Mouse (Mus musculus) ZHBTc4 (cell line): ENCODE data around the gene Ndufs2.

ENCODE experiments used
- DNase-seq: peaks from one replicate; pipeline ENCODE4 v3.0.0-alpha.2; 2011; ENCODE audit warnings: low read depth, low spot score

Ndufs2 gene

GRCm38 (mm10) chr1:171279012-171279705, 28.0 kb upstream of the Ndufs2 start:
- no peak for DNase-seq

DNA sequence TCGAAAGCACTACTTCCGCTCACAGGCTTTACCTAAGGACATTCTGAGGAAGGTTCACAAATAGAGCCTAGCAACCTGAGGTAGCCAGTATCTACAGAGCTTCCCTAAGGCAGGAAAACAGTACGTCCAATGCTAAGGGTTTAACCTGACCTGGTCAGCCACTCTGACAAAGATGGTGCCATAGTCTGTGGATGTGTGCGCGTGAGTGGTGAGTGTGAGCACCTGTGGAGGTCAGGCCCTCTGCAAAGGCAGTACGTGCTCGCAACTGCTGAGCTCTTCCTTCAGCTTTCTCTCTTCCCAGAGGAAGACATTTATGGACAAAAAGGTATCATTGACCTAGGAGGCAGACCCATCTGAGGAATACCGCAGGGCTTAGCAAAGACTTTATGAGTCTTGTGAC, 27.2 kb upstream of the Ndufs2 start:
- no peak for DNase-seq

- DNase-seq, result no peak
Measured at GRCm38 (mm10) chr1:171277736-171278135, 26.5 kb upstream of the Ndufs2 start.

DNA sequence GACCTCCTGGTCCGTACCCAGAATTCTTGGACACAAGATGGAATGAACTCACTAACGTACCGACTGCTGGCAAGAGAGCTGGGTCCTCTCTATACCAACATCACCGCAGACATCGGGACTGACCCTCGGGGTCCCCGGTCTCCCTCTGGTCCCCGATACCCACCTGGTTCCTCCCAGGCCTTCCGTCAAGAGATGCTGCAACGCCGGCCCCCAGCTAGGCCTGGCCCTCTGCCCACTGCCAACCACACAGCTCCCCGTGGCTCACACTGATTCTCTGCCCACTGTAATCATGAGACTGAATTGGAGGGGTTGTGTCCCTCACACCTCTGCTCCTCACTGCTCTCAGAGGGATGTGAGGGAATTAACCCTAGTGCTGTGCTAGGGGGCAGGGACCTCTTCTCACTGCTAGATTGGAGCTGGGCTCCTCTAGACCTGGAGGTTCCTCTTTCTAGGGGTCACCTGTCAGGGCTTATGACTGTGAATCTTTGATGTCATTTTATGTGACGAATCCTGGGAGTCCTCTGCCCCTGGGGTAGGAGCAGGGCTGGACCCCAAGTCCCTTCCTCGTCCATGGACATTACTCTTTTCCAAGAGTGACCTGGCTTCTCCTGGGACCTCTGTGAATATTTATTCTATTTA, 25.0 kb upstream of the Ndufs2 start:
- DNase-seq, result no peak

DNA sequence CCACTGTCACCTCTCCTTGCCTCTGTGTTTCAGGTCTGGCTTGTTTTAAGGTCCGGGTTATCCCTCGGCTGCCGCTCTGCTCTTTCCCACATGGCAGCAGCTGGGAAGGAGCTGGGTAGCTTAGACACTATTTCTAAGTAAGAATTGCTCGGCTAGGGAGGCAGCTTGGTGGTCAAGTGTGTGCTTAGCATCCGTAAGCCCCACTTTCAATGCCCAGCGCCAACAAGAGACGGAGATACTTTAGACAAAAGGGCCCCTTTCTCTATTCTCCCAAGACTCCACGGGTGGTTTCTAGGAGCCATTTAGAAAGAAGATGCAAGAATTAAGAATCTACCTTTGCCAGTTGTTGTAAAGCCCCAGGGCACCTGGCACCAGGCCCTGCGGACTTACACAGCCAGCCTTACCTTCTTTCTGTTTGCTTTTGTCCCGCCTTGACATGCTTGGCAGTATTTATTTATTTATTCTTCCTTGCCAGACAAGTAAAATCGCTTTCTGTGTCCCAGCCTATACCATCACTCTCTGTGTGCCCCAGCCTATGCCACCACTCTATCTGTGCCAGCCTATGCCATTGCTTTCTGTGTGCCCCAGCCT, 24.1 kb upstream of the Ndufs2 start:
- no peak for DNase-seq

DNA sequence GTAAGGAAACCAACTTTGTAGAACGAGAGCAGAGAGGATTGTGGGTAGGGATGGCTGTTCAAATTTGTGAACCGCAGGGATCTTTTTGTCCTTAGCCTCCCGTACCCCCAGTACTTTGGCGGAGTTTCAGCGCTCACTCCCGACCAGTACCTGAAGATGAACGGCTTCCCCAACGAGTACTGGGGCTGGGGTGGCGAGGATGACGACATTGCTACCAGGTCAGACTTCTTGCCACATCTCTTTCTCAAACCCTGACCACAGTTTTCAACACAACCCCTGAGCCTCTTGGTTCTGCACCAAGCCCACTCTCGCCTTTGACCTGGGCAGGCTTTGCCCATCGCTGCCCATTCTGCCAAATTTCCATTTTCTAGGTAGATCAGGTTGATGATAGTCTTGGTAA, 23.0 kb upstream of the Ndufs2 start:
- DNase-seq, result no peak

GRCm38 (mm10) chr1:171272086-171272485, 20.9 kb upstream of the Ndufs2 start:
- DNase-seq, result no peak

DNA sequence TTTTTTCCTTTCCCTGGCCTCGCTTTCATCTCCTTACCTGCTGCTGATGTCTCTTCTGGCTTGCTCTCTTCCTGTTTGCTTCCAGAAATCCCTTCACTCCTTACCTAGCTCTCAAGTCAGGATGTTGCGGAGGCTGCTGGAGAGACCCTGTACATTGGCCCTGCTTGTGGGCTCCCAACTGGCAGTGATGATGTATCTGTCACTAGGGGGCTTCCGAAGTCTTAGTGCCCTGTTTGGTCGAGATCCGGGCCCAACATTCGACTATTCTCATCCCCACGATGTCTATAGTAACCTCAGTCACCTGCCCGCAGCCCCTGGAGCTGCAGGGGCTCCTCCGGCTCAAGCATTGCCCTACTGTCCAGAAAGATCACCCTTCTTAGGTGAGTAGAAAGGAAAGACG, 20.4 kb upstream of the Ndufs2 start:
- DNase-seq, result no peak

DNA sequence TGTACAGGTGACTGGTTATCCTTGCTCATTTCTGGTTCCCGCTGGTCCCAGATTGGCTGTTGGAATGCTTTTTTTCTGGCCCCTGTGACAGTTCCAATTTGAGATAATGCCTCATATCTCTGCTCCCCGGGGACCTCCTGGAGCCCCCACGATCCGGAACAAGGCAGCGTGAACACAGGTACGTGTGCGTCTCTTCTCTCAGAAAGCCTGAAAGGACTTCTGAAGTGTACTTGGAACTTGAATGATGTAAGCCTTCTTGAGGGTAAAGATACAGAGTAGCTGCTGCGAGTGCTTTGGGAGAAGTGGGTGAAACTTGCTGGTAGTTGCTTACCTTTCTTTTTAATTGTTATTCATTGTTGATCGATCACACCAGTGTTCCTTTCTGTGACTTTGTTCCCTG, 20.0 kb upstream of the Ndufs2 start:
- no peak for DNase-seq

GRCm38 (mm10) chr1:171270573-171270900, 19.3 kb upstream of the Ndufs2 start:
- DNase-seq, result peak; percentile 51

DNA sequence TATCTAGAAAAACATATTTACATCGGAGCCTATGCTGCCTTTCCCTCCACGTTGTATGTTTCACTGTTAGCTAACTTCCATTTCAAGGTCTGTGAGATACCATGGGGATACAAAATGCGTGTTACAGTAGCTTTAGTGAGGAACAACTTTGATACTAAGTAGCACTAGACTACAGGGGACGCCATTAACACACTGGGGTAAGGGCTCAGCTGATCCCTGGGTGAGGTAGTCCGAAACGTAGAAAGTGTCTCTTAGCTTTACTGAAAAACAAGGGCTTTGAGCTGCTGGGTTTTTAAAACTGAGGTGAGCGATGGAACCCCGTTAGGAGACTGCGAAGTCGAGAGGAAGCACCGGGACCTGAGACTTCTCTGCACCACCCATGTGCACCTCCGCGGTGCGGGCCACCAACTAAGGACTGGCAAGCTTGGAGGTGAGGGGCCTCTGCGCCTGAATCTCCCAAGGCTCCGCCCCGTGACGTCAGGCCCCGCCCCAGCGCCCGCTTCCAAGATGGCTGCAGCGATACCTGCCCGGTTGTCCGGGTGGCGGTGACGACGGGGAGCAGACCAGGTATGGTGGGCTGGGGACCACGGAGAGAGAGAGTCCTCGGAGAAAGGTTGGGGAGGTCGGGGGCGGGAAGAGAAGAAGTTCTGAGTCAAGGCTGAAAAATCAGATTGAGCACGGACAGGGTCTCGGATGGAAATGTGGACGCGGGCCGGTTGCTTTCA, 18.8 kb upstream of the Ndufs2 start, which contains the start of gene B4galt3:
TSS of gene B4galt3 (plus strand) at position 481 of the 725 bp plus-strand sequence.
- peak; percentile 94 for DNase-seq

DNA sequence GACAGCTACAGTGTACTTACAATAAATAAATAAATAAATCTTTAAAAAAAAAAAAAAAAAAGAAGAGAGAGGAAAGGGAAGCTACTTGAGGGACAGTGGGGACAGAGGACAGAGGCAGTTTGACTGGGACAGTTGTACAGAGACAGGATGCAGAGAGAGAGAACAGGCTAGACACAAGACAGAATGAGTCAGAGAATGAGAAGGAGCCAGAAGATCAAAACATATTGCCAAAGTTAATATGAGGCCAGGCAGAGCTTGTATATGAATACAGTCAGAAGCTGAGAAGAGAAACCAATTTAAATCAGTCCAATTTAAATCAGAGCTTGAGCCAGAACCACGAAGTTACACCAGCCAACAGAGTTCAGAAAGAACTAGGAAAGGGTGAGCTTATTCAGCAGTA, 17.2 kb upstream of the Ndufs2 start:
- DNase-seq, result no peak

- DNase-seq, result no peak
Measured at GRCm38 (mm10) chr1:171265971-171266744, 15.0 kb upstream of the Ndufs2 start.

- peak; percentile 71 for DNase-seq
Measured at GRCm38 (mm10) chr1:171263666-171264461, 12.7 kb upstream of the Ndufs2 start.

GRCm38 (mm10) chr1:171263185-171263611, 12.0 kb upstream of the Ndufs2 start:
- no peak for DNase-seq

GRCm38 (mm10) chr1:171262594-171263130, 11.5 kb upstream of the Ndufs2 start:
- DNase-seq, result no peak

GRCm38 (mm10) chr1:171260316-171260715, 9.1 kb upstream of the Ndufs2 start:
- DNase-seq, result no peak

DNA sequence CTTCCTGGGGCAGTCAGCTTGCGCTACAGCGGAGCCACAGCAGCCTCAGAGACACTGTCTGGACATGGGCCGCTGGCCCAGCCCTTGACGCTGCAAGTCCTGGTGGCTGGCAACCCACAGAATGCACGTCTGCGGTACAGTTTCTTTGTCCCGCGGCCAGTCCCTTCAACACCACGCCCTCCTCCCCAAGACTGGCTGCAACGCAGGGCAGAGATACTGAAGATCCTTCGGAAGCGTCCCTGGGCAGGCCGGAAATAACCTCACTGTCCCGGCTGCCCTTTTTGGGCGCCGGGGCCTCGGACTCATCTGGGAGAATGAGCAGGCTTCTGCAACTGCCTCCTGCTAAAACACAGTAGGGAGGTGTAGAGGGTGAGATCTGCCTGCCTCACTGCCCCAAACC, 7.7 kb upstream of the Ndufs2 start:
- no peak for DNase-seq

GRCm38 (mm10) chr1:171257781-171258180, 6.6 kb upstream of the Ndufs2 start:
- DNase-seq, result no peak

DNA sequence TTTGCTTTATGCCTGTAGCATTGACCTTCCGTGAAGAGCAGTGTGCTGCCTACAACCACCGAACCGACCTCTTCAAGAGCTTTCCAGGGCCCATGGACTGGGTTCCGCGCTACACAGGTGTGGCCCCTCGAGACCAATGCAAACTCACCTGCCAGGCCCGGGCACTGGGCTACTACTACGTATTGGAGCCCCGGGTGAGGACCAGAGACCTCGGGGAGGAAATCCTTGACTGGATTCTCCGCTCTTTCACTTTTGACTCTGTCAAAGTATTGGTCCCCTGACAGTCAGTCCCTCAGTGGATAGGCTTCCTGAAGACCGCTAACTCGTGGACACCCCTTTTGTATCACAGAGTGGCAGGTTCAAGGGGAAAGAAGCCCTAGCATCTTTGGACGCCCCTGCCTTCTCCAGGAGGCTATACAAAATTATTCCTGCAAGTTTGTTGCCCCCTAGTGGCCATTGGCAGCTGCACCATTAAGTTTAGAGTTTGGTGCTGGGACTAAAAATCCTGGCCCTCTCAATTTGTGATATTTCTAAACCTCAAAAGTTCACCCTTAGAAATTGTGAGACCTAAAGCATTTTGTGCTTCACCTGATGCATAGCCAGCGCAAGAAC, 5.9 kb upstream of the Ndufs2 start:
- DNase-seq, result peak; percentile 87
